Mouse (Mus musculus): Measurements from ENCODE around the gene Phf6.

DNA sequence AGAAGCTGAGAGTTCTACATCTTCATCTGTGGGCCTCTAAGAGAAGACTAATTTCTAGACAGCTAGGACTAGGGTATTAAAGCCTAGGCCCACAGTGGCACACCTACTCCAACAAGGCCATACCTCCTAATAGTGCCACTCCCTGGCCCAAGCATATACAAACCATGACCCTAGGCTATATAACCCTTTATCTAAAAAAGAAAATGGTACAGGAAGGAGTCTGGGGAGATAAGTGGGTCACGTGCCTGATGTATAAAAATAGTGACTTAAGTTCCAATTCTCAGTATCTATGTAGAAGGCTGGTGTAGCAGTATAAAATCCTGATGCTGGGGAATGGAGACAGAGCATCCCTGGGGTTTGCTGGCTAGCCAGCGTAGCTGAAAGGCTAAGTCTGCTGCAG is 53.1 kb downstream of the Phf6 start:
- no peak for TF ChIP-seq CTCF (IDR thresholded peaks at IDR 0.05; ENCODE audit: borderline replicate concordance, insufficient read depth, low read depth, low read length)
- TF ChIP-seq POLR2A (IDR thresholded peaks at IDR 0.05; ENCODE audit: borderline replicate concordance, insufficient read depth, low read length) = no peak
